Mouse (Mus musculus): ENCODE measurements around the gene Fam219b. TPM values are rescaled to one million over a fixed set of nuclear protein-coding genes. Genes with fewer than 3 reads are reported as not detected.

Gene Fam219b
- polyA plus RNA-seq (2015; fragmentation: Nextera tagmentation; extraction: Ambion mirVana), result 18.3 and 19.0 TPM in 2 replicates

- peaks cover 15% of the 10 kb centered on the region for H3K4me1 ChIP-seq (replicated peaks; ENCODE audit: control insufficient read depth, insufficient read depth, low read length)
These were observed at the start of gene Fam219b for GRCm38 (mm10) chr9:57537044-57537727. Gene Fam219b, plus strand, starts transcription at chr9:57537528.

GRCm38 (mm10) chr9:57487807-57488206 lies 49.5 kb upstream of the Fam219b start:
- 58% methylated on average over 7 of the region's 7 CpGs for WGBS
- H3K9ac ChIP-seq (ENCODE audit: low read length), result no peak overlapping the region

More at GRCm38 (mm10) chr9:57537044-57537727, at the start of gene Fam219b:
- Histone ChIP-seq H3K4me3 (ENCODE audit: low read length) (peak within 1 kb of the TSS; percentile 89), H3K27ac (ENCODE audit: low read length) (peak within 1 kb of the TSS; percentile 76), H3K9me3 (ENCODE audit: control insufficient read depth, low read length) (no peaks in the 10 kb centered on the region), H3K9ac (ENCODE audit: low read length) (peak within 1 kb of the TSS; percentile 97), H3K36me3 (ENCODE audit: control insufficient read depth, insufficient read depth, low read length) (peaks cover 11% of the 10 kb centered on the region), H3K27me3 (ENCODE audit: control insufficient read depth, insufficient read depth, low read depth, low read length) (no peaks in the 10 kb centered on the region), H3K4me2 (ENCODE audit: low read depth, low read length) (peak within 1 kb of the TSS; percentile 79)
- ATAC-seq (ENCODE audit: low read depth), result peak; percentile 90
- 2% methylated on average over 34 of the region's 45 CpGs for WGBS

GRCm38 (mm10) chr9:57493532-57493931 lies 43.8 kb upstream of the Fam219b start:
- Histone ChIP-seq H3K4me3 (ENCODE audit: low read length) (no peak overlapping the region), H3K27me3 (ENCODE audit: control insufficient read depth, insufficient read depth, low read depth, low read length) (no peaks in the 10 kb centered on the region), H3K9ac (ENCODE audit: low read length) (no peak overlapping the region), H3K36me3 (ENCODE audit: control insufficient read depth, insufficient read depth, low read length) (no peaks in the 10 kb centered on the region), H3K4me1 (replicated peaks; ENCODE audit: control insufficient read depth, insufficient read depth, low read length) (no peaks in the 10 kb centered on the region), H3K4me2 (ENCODE audit: low read depth, low read length) (no peak overlapping the region), H3K9me3 (ENCODE audit: control insufficient read depth, low read length) (no peaks in the 10 kb centered on the region), H3K27ac (ENCODE audit: low read length) (no peak overlapping the region)
- 89% methylated on average over 2 of the region's 2 CpGs for WGBS
- ATAC-seq (ENCODE audit: low read depth), result no peak

More at GRCm38 (mm10) chr9:57487807-57488206, 49.5 kb upstream of the Fam219b start:
- no peaks in the 10 kb centered on the region; the same call in 1 of the 2 replicates for H3K27me3 ChIP-seq (ENCODE audit: control insufficient read depth, insufficient read depth, low read depth, low read length)
- H3K9me3 ChIP-seq (ENCODE audit: control insufficient read depth, low read length), result no peaks in the 10 kb centered on the region
- no peak overlapping the region for H3K4me2 ChIP-seq (ENCODE audit: low read depth, low read length)
- H3K4me3 ChIP-seq (ENCODE audit: low read length), result no peak overlapping the region
- no peak overlapping the region for H3K27ac ChIP-seq (ENCODE audit: low read length)
- ATAC-seq (ENCODE audit: low read depth), result no peak
- no peaks in the 10 kb centered on the region for H3K36me3 ChIP-seq (ENCODE audit: control insufficient read depth, insufficient read depth, low read length)
- H3K4me1 ChIP-seq (replicated peaks; ENCODE audit: control insufficient read depth, insufficient read depth, low read length), result no peaks in the 10 kb centered on the region

- Histone ChIP-seq H3K27ac (ENCODE audit: low read length) (no peak overlapping the region), H3K9me3 (ENCODE audit: control insufficient read depth, low read length) (no peaks in the 10 kb centered on the region), H3K4me2 (ENCODE audit: low read depth, low read length) (no peak overlapping the region), H3K27me3 (ENCODE audit: control insufficient read depth, insufficient read depth, low read depth, low read length) (peaks cover 4% of the 10 kb centered on the region; the same call in 1 of the 2 replicates), H3K9ac (ENCODE audit: low read length) (no peak overlapping the region), H3K4me3 (ENCODE audit: low read length) (no peak overlapping the region), H3K36me3 (ENCODE audit: control insufficient read depth, insufficient read depth, low read length) (no peaks in the 10 kb centered on the region), H3K4me1 (replicated peaks; ENCODE audit: control insufficient read depth, insufficient read depth, low read length) (no peaks in the 10 kb centered on the region)
- no peak for ATAC-seq (ENCODE audit: low read depth)
These were observed 42.4 kb upstream of the Fam219b start for GRCm38 (mm10) chr9:57494970-57495369.

DNA sequence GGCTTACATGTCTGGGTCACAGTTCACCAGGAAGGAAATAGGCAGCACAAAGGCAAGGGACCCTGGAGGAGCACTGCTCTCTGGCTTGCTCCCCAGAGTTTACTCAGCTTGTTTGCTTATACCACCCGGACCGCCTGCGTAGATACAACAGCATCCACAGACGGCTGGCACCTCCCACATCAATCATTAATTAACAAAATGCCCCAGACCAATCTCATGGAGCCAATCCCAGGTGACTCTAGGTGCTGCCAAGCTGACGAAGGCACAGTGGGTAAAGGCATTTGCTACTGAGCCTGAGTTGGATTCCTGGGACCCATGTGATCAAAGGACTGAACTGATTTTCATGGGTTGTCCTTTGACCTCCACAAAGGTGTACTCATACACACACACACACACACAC lies 40.1 kb upstream of the Fam219b start:
- Histone ChIP-seq H3K9me3 (ENCODE audit: control insufficient read depth, low read length) (no peaks in the 10 kb centered on the region), H3K4me2 (ENCODE audit: low read depth, low read length) (no peak overlapping the region), H3K4me1 (replicated peaks; ENCODE audit: control insufficient read depth, insufficient read depth, low read length) (no peaks in the 10 kb centered on the region), H3K27me3 (ENCODE audit: control insufficient read depth, insufficient read depth, low read depth, low read length) (peaks cover 26% of the 10 kb centered on the region), H3K27ac (ENCODE audit: low read length) (no peak overlapping the region), H3K36me3 (ENCODE audit: control insufficient read depth, insufficient read depth, low read length) (no peaks in the 10 kb centered on the region), H3K4me3 (ENCODE audit: low read length) (no peak overlapping the region), H3K9ac (ENCODE audit: low read length) (no peak overlapping the region)
- ATAC-seq (ENCODE audit: low read depth), result no peak
- WGBS, result 35% methylated on average over 5 of the region's 5 CpGs

- no peak for ATAC-seq (ENCODE audit: low read depth)
- Histone ChIP-seq H3K9me3 (ENCODE audit: control insufficient read depth, low read length) (no peaks in the 10 kb centered on the region), H3K9ac (ENCODE audit: low read length) (no peak overlapping the region), H3K27ac (ENCODE audit: low read length) (no peak overlapping the region), H3K27me3 (ENCODE audit: control insufficient read depth, insufficient read depth, low read depth, low read length) (peaks cover 39% of the 10 kb centered on the region), H3K36me3 (ENCODE audit: control insufficient read depth, insufficient read depth, low read length) (no peaks in the 10 kb centered on the region), H3K4me2 (ENCODE audit: low read depth, low read length) (no peak overlapping the region), H3K4me1 (replicated peaks; ENCODE audit: control insufficient read depth, insufficient read depth, low read length) (peaks cover 6% of the 10 kb centered on the region), H3K4me3 (ENCODE audit: low read length) (no peak overlapping the region)
- 59% methylated on average over 7 of the region's 7 CpGs for WGBS
These were observed 38.8 kb upstream of the Fam219b start for GRCm38 (mm10) chr9:57498536-57498935.

DNA sequence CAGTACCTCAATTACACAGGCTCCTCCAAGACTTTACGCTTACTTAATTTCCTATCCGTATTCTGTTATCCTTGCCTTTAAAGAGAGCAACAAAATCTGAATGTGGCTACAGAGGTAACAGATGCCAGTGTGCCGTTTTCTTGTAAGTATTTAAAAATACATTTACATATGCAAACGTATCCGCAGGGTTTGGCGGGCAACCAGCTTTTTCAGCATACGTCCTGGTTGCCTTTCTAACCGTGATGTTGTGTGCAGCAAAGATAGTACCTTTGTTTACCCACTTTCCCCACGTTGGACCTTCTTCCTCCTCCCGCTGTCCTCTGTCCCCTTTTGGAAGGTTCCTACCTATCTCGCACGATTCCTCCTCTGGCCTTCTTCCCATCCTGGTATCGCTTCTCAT lies 35.9 kb upstream of the Fam219b start:
- H3K27me3 ChIP-seq (ENCODE audit: control insufficient read depth, insufficient read depth, low read depth, low read length), result peaks cover 66% of the 10 kb centered on the region
- H3K4me3 ChIP-seq (ENCODE audit: low read length), result no peak overlapping the region
- no peak overlapping the region for H3K4me2 ChIP-seq (ENCODE audit: low read depth, low read length)
- H3K36me3 ChIP-seq (ENCODE audit: control insufficient read depth, insufficient read depth, low read length), result no peaks in the 10 kb centered on the region
- H3K27ac ChIP-seq (ENCODE audit: low read length), result no peak overlapping the region
- no peaks in the 10 kb centered on the region for H3K9me3 ChIP-seq (ENCODE audit: control insufficient read depth, low read length)
- 14% methylated on average over 13 of the region's 13 CpGs for WGBS
- no peak overlapping the region for H3K9ac ChIP-seq (ENCODE audit: low read length)
- H3K4me1 ChIP-seq (replicated peaks; ENCODE audit: control insufficient read depth, insufficient read depth, low read length), result peaks cover 17% of the 10 kb centered on the region
- ATAC-seq (ENCODE audit: low read depth), result no peak

GRCm38 (mm10) chr9:57501861-57502260 lies 35.5 kb upstream of the Fam219b start:
- H3K9me3 ChIP-seq (ENCODE audit: control insufficient read depth, low read length), result no peaks in the 10 kb centered on the region
- no peak overlapping the region for H3K4me3 ChIP-seq (ENCODE audit: low read length)
- no peak overlapping the region for H3K27ac ChIP-seq (ENCODE audit: low read length)
- peaks cover 66% of the 10 kb centered on the region for H3K27me3 ChIP-seq (ENCODE audit: control insufficient read depth, insufficient read depth, low read depth, low read length)
- no peak overlapping the region for H3K9ac ChIP-seq (ENCODE audit: low read length)
- H3K4me1 ChIP-seq (replicated peaks; ENCODE audit: control insufficient read depth, insufficient read depth, low read length), result peaks cover 17% of the 10 kb centered on the region
- no peaks in the 10 kb centered on the region for H3K36me3 ChIP-seq (ENCODE audit: control insufficient read depth, insufficient read depth, low read length)
- H3K4me2 ChIP-seq (ENCODE audit: low read depth, low read length), result no peak overlapping the region
- WGBS, result 2% methylated on average over 20 of the region's 20 CpGs
- no peak for ATAC-seq (ENCODE audit: low read depth)

DNA sequence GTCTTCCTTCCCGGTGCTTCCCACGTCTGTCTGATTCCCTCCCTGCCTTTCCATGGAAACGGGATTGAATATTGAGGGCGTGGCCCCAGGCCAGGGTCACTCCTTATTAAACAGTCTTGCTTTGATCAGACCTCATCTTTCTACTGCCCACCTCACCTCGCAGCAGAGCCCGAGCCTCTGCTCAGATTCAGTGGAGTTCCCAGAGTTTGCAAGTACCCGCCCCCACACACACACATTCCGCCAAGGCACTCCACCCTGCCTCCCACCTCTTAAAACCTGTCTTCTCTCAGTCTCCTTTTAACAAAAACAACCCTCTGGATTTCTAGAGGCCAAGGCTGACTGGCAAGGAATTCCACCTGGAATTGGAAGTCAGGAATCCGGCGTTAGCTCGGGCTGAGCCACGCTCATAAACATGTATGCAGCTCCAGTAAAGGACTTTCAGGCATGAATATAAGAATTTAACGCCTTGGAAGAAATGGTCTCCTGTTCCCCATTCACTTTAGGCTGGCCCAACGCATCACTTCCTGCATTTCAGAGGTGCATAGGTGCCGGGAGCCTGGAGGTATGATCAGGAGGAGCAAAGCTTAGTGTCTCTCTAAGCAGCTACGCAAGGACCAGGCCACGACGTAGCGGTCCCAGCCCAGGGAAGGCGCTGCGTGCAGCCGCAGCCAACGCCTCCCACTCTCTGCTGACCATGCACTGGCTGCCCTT lies 34.3 kb upstream of the Fam219b start:
- ATAC-seq (ENCODE audit: low read depth), result peak; percentile 31; the same call in 1 of the 2 replicates
- no peaks in the 10 kb centered on the region for H3K9me3 ChIP-seq (ENCODE audit: control insufficient read depth, low read length)
- H3K27me3 ChIP-seq (ENCODE audit: control insufficient read depth, insufficient read depth, low read depth, low read length), result peaks cover 66% of the 10 kb centered on the region
- no peak overlapping the region for H3K27ac ChIP-seq (ENCODE audit: low read length)
- no peak overlapping the region for H3K9ac ChIP-seq (ENCODE audit: low read length)
- no peaks in the 10 kb centered on the region for H3K36me3 ChIP-seq (ENCODE audit: control insufficient read depth, insufficient read depth, low read length)
- H3K4me3 ChIP-seq (ENCODE audit: low read length), result peak overlapping the region; percentile 52
- H3K4me1 ChIP-seq (replicated peaks; ENCODE audit: control insufficient read depth, insufficient read depth, low read length), result peaks cover 17% of the 10 kb centered on the region
- peak overlapping the region; percentile 81 for H3K4me2 ChIP-seq (ENCODE audit: low read depth, low read length)
- 4% methylated on average over 23 of the region's 23 CpGs for WGBS

Measured in lung, embryonic 16.5 days (tissue).